Comparison of ENCODE assay signal across 15 mouse cellular contexts in genomic region chr4:150835163-150835562, GRCm38 (mm10).
"Had no signal": no experiment of that assay in that cellular context is flagged by ENCODE, and none has a peak within 500 bp of the region (broad histone marks: within the 10 kb centered on the region; RNA-seq: fewer than 3 reads in every experiment).

No protein-coding gene starts in this region.

- H3K36me3 ChIP-seq: limb, embryonic 10.5 days; limb, embryonic 13.5 days; liver, embryonic 12.5 days; liver, embryonic 15.5 days; midbrain, embryonic 10.5 days; midbrain, embryonic 13.5 days had no signal

- H3K4me2 ChIP-seq: limb, embryonic 13.5 days; liver, embryonic 12.5 days; liver, embryonic 15.5 days; midbrain, embryonic 13.5 days had no signal

- H3K27me3 ChIP-seq: limb, embryonic 13.5 days; liver, embryonic 12.5 days; liver, embryonic 15.5 days; midbrain, embryonic 13.5 days had no signal

- H3K4me1 ChIP-seq: limb, embryonic 10.5 days; liver, embryonic 12.5 days; liver, embryonic 15.5 days; midbrain, embryonic 10.5 days; midbrain, embryonic 13.5 days had no signal

- H3K27ac ChIP-seq: limb, embryonic 10.5 days; limb, embryonic 13.5 days; liver, embryonic 12.5 days; liver, embryonic 15.5 days; midbrain, embryonic 10.5 days; midbrain, embryonic 13.5 days had no signal

- H3K4me3 ChIP-seq: limb, embryonic 10.5 days; limb, embryonic 13.5 days; liver, embryonic 12.5 days; liver, embryonic 15.5 days; megakaryocyte, embryonic 14.5 days; midbrain, embryonic 10.5 days; midbrain, embryonic 13.5 days had no signal

- H3K9ac ChIP-seq: limb, embryonic 13.5 days; liver, embryonic 12.5 days; liver, embryonic 15.5 days; midbrain, embryonic 13.5 days had no signal

- ATAC-seq: intestine, postnatal 0 days; liver, embryonic 12.5 days; midbrain, embryonic 13.5 days; midbrain, embryonic 16.5 days had no signal

- DNase-seq: kidney, postnatal 10 days; kidney, postnatal 4 days; liver; lung, adult 2 months; thymus, adult 18-20 months; thymus, postnatal 36 days had no signal

- H3K9me3 ChIP-seq: limb, embryonic 10.5 days; limb, embryonic 13.5 days; liver, embryonic 12.5 days; liver, embryonic 15.5 days; megakaryocyte, embryonic 14.5 days; midbrain, embryonic 10.5 days; midbrain, embryonic 13.5 days had no signal
